Mouse (Mus musculus) testis, postnatal 10 days (tissue): Measurements from ENCODE around the gene Lrp8.

Experiments
- DNase-seq: peaks from one replicate; pipeline ENCODE4 v3.0.0; 2021; ENCODE audit warnings: low spot score

Lrp8 gene

DNA sequence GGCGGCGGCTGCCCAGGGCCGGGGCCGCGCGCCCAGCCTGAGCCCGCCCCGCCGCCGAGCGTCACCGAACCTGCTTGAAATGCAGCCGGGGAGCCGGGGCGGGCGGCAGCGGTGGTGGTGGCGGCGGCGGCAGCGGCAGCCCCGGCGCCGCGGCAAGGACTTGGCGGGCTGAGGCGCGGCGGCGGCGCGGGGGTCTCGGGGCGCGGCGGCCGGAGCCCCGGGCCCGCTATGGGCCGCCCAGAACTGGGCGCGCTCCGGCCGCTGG is at the start of gene Lrp8:
Gene Lrp8 (plus strand): TSS at position 77 of the 265 bp plus-strand sequence.
- DNase-seq, result no peak

DNA sequence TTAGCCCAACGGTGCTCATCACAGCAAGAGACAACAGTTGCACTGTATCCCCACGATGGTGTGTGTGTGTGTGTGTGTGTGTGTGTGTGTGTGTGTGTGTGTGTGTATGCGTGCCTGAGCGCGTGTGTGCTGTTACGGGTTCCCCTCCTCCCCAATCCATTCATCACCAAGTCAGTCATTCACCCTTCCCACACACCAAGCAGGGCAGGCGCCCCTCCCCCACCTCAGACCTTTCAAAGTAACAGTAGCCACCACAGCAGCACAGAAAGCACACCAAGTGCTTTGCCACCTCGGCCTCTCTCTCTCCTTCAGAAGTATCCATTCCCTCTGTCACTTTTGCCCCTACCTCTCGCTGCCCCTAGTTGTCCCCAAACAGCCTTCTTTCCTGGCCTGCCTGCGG is 45.8 kb upstream of the Lrp8 start:
- peak; percentile 70 for DNase-seq

DNA sequence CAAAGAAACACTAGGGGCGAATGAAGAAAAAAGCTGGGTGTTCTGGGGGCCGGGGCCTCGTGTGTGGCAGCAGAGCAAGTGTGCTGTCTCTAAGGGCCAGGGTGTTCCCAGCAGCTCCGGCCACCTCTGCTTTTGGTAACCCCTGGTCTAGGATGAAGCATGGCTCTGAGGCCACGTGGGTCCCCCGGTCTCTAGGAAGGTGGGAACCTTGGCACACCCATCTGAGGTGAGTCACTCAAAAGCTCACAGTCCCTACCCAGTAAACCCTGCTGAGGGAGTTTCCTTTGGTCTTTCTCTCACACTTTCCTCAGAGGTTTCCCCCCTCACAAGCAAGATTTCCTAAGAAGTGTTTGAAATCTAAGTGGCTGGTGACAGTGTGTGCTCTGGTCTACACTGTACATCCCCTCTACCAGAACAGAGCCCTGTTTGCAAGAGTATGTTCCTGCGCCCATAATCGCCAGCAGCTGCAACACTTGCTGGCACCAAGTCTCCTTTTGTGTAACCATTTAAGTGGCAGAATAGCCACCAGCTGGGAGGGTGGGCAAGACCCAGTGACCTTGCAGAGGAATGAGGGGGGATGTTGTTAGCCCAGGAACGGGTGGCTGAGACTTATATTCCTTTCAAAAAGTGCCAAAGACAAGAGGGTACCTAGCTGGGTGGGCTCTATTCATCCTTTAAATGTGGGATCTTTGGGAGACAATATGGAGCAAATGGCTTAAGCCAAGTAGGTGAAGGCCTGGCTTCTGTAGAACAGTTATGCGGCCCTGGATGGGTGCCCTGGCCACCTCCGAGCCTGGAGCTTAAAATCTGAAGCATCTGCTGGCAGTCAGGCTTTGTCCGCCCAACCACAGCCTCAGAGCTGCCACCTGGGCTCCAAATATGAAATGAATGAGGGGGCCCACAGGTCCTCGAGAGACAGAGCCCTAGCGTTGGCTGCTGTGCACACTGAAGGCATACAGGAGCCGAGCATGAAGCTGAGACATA is 44.3 kb upstream of the Lrp8 start:
- no peak for DNase-seq

DNA sequence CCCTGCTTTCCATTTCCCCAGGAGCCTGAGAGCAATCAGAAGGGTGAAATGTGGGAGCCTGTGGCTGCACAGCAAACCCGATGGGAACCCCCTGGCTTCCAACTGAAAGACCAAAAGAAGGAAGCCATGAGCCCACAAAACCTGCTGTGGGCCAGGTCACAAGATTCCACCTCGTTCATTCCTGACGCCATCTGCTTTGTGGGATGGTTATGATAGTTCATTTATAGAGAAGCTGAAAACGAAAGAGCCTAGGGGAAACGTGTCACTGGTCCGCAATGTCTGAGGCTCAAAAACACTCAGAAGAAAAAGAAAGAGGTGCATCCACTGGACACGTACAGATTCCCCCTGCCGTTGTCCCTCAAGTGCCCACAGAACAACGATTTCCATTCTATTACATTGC is 43.1 kb upstream of the Lrp8 start:
- no peak for DNase-seq

DNA sequence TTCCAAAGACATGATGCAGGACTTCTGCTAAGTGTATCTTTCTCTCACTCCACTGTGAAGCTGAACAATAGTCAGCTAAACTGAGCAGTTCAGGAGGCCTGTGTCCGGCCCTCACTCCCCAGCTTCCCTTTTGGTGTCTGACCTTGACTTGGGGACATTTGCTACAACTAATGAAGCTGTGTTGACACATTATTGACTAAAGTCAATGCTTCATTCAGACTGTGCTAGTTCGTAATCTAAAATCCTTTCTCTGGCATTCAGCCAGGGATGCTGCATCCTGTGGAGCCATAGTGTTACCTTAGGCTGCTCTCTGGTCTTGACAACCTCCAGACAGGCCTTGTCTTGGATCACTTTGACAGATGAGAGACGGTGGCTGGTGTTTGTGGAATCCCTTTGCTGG is 39.1 kb upstream of the Lrp8 start:
- no peak for DNase-seq

DNA sequence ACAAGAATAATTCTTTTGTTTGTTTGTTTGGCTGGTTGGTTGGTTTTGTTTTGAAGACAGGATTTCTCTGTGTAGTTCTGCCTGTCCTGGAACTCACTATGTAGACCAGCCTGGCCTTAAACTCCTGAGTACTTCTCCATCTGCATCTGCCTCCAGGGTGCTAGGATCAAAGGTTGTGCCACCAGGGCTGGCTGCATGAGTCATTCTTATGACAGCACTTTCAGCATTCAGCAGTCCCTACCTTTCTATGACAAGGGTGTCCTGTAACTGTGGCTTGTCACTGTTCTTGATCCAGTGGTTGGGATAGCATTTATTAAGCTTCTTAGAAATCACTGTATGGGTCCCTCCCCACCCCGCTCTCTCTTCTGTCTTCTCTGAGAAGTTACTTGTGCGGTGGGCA is 38.5 kb upstream of the Lrp8 start:
- DNase-seq, result no peak

DNA sequence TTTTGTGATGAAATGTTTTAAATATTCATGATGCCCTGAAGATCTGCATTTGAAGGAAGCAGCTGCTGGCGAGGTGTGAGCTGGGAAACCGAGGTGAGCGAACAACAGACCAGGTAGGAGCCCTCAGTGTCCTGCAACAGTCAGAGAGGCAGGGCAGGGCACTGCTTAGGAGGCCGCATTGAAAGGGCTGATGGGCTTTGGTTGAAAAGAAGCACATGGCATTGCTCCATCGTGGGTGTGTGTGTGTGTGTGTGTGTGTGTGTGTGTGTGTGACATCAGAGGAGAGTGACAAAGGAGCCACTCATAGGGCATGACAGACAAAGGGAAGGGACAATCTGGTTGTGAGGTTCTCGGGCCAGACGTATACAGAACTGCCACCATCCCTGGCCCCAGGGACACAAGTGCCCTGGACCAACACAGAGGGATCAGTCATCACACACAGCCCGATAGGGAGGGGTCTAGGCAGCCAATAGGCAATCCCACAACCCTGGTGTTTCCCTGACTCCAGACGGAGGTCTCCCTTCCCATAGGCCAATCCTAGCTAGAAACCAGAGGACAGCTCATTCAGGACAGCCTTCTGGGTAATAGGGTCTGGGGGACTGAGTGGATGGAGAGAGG is 36.8 kb upstream of the Lrp8 start:
- no peak for DNase-seq

DNA sequence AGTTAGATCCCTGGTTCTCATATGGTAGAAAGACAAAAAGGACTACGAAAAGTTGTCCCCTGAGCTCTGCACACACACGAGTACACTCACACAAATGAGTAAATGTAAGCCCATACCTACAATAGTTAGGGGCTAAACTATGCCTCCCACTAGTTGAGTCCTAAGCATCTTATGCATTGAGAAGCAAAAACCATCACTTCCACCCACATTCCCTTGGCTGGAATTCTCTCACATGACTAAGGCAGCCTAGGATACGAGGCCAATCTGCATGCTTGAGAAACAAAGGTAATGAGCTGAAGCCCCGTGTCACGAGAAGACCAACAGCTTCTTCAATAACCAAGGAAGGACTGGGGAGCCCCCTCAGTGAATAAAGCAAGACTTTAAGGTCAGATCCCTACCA is 35.9 kb upstream of the Lrp8 start:
- DNase-seq, result no peak

DNA sequence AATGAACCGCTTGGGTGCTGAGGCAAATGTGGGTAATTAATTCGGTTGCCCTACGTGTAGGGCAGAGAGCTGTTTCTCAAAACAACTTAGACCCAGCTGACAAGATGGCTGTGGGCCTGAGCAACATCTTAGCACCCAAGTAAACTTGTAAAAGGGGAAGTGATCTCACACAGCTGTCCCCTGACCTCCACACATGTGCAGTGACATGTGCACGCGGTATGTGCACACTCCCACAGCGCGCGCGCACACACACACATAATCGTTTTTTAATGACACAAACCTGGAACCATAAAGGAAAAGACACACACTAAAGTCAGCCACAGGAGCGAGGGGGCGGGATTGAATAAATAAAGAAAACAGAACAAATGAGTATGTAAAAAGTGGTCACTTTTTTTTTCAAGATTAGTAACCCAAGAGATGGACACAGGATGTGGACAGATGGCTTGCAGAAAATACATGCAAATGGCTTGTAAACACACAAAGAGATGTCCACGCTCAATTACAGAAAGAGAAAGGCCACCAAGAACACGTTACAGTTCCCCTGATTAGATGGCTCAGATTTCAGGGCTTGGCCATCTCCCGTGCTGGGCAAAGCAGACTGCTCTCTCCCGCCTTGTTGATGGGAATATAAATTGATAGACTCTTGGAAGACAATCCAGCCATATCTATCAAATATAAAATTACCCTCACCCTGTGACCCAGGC is 29.8 kb upstream of the Lrp8 start:
- no peak for DNase-seq

DNA sequence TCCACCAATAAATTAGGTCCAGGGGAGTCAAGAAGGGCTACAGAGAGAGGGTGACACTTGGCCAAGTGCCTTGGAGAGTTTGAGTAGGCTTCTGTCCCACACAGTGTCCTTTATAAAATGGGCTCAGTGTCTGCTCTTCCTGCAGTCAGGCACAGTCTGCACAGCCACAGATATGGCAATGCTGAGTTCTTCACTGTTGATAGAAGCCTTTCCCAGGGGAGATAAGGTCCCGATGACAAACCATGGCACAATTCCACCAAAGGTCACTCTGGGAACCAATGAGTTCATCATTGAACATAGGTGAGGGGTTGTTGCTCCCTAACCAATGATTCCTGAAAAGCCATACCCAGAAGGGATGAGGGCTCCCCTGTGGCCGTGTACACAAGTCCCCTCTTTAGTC is 27.2 kb upstream of the Lrp8 start:
- no peak for DNase-seq

DNA sequence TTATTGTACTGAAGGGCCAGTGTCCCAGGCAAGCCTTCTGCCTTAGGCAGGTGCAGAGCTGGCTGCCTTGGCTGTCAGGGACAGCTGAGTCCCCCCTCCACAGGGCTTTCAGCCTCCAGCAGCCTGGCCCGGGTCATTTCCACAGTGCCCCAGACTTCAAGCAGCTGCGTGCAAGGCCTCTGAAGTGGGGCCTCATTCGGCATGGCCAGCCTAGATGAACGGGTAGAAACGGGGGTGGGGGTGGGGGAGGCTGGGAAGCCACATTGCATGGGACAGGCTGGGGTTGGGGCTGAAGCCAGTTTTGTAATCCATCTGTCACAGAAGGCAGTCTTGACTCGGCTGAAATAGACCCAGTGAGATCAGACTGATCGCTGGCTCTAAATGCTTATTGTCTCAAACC is 26.4 kb upstream of the Lrp8 start:
- DNase-seq, result no peak

DNA sequence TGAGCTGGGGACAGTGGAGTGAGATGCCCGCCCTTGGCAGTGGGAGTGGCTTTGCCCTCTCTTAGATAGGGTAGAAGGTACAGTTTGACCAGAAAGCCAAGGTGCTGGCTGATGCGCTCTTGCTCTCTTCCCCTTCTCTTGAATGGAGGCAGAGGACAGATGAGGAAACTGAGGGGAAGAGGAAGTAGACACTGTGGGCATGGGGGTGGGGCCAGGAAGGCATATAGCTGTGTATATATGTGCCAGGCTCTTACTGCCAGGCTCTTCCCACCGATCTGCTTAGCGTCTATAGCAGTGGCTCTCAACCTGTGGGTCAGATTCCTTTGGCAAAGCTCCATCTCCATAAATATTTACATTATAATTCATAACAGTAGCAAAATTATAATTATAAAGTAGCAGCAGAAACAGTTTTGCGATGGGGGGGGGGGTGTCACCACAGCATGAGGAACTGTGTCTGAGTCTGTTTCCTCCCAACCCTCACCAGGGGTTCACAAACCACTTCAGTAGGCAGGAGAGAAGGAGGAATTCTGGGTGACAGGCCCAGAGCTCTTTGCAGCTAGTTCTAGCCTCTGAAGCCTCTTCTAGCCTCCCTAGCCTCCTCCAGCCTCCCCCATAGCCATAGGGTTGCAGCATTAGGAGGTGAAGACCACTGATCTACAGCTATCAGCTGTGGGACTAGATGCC is 24.9 kb upstream of the Lrp8 start:
- DNase-seq, result no peak

DNA sequence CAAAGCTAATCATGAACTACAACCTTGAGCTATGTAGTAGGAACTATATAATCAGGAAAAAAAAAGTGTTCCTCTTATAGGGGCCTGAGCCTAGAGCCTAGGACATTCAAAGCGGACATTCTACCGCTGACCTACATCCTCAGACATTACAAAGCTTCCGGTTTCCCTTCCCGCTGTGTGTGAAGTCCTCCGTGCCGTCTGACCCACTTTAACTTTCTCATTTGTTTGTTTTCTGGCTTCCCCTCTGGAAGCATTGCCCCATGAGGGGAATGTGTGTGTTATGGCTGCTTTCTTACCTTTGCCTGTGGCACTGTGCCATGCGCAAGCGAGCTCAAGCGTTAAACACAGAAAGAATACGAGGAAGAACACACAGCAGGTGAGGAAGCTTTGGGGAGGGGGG is 18.5 kb upstream of the Lrp8 start:
- no peak for DNase-seq

DNA sequence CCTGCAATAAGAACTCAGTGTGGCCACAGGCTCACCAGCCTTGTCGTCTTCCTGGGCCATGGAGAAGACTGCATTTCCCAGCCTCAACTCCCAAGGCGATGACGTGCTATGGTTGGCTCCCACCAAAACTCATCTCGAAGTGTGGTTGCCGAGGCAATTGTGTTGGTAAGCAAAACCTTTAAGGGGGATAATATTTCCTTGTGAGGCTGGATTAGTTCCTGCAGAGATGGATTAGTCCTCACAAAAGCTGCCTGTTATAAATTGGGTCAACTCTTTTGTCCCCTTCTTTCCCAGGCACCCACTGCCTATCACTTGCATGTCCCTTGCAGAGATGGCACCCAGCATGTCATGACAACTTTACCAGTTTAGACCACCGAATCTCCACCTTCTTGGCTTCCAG is 13.2 kb upstream of the Lrp8 start:
- no peak for DNase-seq

DNA sequence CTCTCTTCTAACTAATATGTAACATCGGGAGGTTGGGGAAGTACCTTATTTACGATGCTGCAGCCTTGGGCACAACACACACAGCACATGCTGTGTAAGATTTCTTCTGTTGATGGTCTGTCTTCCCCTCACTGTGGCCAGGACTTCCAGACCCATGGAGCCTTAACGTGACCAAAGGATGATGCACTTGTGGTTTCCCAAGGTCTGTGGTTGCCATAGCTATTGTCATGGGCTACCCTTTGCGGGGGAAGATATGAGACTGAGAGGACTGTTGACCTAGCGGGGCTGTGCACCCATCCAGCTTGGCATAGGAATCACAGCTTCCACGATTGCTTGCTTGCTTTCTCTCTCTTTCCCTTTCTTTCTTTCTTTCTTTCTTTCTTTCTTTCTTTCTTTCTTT is 1.3 kb upstream of the Lrp8 start:
- DNase-seq, result no peak

DNA sequence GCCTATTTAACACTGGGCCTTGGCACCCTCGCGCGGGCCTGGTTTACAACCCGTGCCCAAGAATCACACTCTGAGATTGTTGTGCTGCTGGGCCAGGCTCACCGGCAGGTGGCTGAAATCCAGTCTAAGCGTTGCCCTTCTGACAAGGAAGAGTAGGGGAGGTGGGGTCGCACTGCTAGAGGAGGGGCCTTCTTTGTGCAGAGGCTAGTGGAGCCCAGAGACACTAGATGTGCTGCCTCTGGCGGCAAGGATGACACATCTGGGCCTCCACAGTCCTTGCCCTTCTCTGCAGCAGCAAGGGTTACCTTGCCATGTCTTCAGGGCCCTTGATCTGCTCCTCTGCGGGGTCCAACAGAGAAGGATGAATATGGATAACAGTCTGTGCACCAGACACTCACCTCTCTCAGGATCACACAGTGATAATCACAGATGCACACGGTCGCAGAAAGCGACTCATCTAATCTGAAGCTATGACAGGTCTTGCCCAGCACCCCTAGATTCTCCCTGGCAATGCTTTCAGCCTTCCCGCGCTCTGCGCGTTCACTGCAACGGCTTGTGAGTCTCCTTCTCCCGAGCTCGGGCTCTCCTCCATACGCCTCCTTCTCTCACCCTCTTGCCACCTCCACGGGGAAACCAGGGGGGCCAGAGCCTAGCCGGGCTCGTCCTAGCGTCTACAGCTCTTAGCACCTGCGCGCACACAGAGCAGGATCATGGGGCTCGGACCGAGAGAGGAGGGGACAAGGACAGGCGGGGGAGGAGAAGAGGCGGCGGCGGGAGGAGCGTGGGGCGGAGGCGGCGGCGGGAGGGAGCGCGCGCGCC is 486 bp upstream of the Lrp8 start:
- DNase-seq, result peak; percentile 84

DNA sequence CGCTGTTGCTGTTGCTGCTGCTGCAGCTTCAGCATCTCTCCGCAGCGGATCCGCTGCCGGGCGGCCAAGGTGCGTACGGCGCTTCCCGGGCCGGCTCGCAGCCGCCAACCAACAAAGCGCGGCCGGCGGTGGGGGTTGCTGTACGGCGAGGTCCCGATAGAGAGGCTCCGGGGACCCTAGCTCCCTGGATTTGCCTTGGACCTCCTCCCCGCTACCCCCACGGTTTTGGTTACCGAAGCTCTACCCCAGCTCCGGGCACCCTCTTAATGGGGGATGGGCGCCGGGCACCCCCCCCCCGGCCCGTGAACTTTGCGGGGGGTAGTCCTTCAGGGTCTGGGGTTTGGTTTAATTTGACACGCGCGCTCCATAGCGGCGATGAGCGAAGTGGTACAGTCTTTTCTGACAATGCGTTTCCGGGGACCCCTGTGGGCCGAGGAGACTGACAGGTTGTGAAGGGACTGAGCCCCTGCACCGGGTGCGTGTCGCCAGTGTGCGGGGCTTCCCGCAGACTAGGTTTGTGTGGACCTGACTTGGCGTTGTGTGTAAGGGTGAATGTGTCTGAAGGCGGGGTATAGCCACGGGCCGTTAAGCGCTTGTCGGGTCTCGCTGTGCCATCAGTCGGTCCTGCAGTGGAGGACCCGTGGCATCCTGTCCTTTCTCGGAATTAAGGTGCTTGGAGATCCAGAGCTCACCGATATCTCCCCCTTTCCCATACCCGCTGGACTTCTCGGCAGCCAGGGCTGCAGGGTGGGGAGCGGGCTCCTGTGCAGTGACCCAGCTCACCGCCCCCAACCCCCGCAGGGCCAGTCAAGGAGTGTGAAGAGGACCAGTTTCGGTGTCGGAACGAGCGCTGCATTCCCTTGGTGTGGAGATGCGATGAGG is 630 bp downstream of the Lrp8 start:
- peak; percentile 58 for DNase-seq

DNA sequence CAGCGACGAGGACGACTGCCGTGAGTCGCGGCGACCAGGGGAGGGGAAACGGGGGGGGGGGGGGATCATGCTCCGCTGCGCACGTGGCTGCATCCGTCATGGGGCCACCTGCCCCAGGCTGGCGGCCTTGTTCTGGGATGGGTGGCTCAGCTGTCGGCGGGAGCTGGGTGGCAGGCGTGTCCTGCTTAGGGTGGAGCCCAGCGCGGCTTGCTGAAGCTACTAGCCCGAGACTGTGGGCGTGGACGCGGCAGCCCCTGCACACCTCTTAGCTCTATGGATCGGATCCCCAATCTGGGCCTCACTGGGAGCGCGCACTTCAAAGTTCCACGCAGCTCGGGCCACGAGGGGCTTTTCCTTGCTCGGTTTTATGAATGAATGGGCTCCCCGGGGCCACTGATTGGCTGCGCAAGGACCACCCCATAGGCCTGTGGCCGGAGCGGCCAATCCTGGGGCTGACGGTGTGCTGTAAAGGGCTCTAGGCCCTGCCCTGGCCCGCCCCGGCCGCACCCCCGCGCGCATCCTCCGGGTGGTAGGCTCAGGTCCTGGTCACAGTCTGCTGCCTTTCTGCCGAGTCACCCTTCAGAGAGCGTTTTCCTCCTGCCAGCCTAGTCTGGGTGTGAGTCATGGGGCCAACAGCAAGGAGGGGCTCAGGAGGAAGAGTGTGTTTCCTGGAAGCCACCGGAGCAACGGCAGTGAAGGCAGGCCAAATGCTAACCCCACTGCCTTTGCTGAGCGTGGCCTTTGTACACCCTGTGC is 1.5 kb downstream of the Lrp8 start:
- DNase-seq, result peak; percentile 84

DNA sequence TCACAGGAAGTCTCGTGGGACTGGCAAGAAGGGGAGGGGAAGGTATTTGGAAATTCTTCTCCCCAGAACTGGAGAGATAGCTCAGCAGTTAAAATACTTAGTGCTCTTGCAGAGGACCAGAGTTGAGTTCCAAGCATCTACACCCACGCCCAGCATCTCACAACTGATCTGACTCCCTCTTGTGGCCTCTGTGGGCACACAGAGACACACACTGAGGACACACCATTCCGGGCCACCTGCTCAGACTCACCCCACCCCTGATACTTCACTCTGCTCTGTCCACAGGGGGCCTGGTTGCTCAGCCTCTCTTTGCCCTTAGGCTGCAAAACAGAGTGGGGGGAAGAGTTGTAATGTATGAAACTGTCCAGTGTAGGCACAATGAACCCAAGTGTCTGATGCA is 3.4 kb downstream of the Lrp8 start:
- DNase-seq, result no peak

DNA sequence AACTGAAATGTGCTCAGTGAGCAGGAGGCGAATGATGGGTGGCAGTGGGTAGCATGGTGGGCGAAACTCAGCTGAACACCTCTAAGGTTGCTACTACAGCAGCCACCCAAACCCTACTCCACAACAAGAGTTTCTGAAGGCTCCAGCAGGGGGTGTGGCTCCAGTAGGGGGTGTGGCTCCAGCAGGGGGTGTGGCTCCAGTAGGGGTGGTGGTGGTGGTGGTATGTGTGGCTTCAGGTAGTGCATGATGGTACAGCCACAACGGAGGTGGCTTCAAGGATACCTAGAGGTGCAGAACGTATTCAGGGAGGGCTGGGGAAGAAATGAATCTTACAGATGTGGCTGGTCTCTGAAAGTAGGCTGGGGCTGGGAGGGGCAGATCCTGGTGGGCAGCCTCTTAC is 5.7 kb downstream of the Lrp8 start:
- no peak for DNase-seq
